Mouse (Mus musculus) WW6 (cell line): ENCODE measurements at regions not wholly inside any gene's neighbourhood (a gene's known extent, or its start where the extent isn't known, plus 50 kb on each side); places are given as distances from the start of the nearest gene placed in this dataset.

Source experiments
- DNase-seq: peaks from one replicate; pipeline ENCODE4 v3.0.0-alpha.2; 2013; ENCODE audit warnings: low read depth, low spot score

DNA sequence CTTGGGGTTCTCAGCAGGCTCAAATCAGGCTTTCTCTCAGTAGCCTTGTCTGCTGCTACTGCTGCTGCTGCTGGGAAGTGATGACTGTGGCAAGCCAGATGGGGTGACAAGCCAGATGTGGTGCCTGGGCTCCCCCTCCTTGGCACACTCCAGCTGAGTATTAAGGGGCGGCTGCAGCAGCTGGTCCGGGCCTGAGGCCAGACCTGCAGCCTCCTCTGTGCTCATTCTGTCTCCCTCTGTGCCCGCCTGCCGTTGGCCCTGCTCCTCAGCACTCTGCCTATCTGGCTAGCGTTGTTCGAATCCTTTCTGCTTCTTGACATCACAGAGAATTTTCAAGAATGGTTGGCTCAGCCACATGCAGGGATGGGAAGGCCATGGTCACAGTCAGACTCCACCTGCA, 139.6 kb upstream of the Mgmt start:
- no peak for DNase-seq

- DNase-seq, result no peak
These were observed 129.4 kb upstream of the Mgmt start for GRCm38 (mm10) chr7:136765026-136765425.

GRCm38 (mm10) chr7:136767231-136767630, 127.2 kb upstream of the Mgmt start:
- DNase-seq, result no peak

- no peak for DNase-seq
These were observed 113.7 kb upstream of the Mgmt start for GRCm38 (mm10) chr7:136780708-136781107.

- no peak for DNase-seq
These were observed 103.3 kb upstream of the Mgmt start for GRCm38 (mm10) chr7:136791162-136791561.

DNA sequence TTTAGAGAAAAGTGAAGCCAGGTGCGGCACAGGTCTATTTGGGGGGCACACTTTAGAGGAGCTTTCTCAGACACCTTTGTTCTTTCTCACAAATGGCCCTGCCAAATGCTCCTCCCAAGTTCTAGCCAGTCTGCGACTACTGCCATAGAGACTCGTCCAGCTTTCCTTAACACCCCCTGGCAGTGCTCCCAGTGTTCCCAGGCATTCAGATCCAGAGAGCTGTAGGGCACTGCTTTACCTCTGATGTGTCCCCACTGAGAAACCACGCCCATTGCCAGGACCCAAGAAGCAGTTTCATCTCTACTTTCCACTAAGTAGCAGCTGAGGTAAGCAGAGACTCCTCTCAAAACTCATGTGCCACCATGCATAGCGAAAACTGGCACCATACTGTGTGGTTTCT, 102.3 kb upstream of the Mgmt start:
- no peak for DNase-seq

GRCm38 (mm10) chr7:136796415-136796814, 98.0 kb upstream of the Mgmt start:
- no peak for DNase-seq

DNA sequence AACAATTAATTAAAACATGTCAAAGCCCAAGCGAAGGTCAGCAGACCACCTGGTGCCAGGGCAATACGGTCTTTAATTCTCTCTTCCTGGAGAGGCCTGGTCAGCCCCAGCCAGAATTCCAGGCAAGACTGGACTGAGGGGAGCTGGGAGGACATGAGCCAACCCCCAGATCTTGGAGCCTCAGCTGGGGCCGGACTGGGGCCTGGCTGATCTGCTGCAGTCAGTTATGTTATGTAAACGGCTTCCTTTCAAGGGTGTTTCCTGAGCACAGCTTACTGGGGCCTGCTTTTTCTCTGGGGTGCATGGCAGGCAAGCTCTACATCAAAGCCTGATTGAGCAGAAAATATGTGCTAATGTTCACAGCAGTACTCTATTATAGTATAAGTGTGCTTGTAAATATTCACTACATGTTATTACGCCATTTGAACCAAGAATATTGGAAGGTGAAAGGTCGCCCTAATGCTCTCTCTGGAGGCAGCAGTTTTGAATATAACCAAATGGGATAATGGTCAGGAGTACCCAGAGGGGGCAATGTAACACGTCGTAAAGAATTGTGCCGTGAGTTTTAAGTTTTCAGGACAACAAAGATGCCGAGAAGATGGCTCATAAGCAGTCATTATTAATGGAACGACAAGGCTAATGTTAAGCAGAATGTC, 96.5 kb upstream of the Mgmt start:
- DNase-seq, result no peak

DNA sequence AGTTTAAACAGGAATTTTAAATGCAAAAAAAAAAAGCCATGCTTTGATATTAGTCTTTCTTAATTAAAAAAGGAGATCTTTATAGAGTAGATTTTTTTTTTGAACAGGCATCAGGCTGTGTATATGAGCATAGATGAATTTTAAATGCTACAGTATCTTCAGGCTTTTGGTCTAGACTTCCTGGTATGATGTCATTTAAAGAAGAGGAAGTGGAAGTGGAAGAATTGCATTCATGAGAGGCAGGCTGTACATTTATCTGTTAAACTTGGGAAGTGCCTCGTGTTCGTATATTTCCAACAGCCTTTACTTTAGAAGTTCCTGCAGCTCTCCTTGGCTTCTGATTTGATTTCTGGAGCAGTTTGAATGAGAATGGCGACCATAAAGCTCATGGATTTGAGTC, 95.8 kb upstream of the Mgmt start:
- DNase-seq, result no peak

- DNase-seq, result no peak
These were observed 87.3 kb upstream of the Mgmt start for GRCm38 (mm10) chr7:136807101-136807500.

GRCm38 (mm10) chr7:136807968-136808367, 86.4 kb upstream of the Mgmt start:
- DNase-seq, result no peak

GRCm38 (mm10) chr7:136809576-136809975, 84.8 kb upstream of the Mgmt start:
- no peak for DNase-seq

DNA sequence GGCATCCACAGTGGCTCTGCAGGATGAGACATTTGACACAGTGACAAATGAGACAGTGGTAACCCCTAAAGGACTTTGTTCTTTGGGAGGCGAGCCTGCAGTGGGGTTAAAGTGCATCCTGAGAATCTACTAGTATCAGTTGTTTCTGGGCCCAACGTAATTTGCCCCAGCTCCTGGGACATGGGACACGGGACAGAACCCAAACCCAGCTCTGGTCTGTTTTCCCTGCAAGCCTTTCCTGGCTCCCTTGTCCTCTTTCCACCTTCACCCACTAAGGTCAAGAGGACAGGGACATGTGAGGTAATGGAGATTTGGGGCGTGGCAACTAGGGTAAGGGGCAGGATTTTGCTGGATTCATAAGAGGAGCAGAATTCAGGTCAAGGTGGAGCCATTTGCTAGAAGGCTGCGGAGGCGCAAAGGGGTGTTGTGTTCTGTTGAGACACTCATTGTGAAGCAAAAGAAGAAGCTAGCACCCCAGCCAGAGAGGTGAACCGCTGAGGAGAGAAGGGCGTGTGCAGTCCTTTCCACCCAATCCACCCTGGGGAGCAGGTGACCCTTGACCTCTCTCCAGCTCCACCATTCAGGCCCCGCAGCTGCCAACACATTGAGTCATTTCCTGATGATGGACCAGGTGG, 80.6 kb upstream of the Mgmt start:
- no peak for DNase-seq

DNA sequence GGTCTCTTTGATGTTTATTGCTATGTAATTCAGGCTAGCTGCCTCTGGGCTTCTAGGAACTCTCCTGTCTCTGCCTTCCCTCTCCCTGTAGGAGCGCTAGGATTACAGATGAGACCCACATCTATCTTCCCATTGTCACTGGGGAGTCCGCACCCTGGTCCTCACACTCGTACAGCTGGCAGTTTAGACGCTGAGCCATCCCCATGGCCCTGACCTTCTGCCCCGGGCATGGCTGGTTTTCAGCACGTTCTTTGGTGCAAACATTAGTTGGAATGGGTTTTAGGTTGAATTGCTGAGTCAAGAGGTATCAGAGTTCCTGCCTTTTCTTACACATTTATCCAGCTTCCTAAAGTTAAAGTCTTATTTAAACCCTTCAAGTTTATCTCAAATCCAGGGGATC, 79.7 kb upstream of the Mgmt start:
- no peak for DNase-seq

- no peak for DNase-seq
These were observed 74.1 kb upstream of the Mgmt start for GRCm38 (mm10) chr7:136820291-136820690.

GRCm38 (mm10) chr7:136825647-136826046, 68.8 kb upstream of the Mgmt start:
- no peak for DNase-seq

- no peak for DNase-seq
These were observed 64.6 kb upstream of the Mgmt start for GRCm38 (mm10) chr7:136829621-136830313.

DNA sequence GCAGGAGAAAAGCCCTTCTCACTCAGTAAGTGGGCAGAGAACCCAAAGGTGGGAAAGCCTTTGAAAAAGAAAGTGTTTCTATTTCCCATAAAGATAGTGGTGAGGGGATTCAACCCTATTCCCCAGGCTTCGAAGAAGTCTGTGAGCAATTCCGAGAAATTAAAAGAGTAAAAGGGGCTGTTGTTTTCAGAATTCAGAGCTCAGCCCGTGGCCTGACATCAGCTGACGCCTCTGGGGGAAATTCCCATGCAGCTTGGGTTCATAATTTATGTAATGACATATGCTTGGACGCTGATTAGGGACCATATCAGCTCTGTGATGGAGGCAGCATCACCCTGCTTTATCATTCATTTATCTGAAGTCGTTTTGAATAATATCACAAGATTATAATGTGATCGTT, 62.0 kb upstream of the Mgmt start:
- no peak for DNase-seq

GRCm38 (mm10) chr7:136838971-136839370, 55.4 kb upstream of the Mgmt start:
- no peak for DNase-seq

GRCm38 (mm10) chr7:136840224-136840623, 54.2 kb upstream of the Mgmt start:
- DNase-seq, result no peak

GRCm38 (mm10) chr7:136842751-136843150, 51.7 kb upstream of the Mgmt start:
- DNase-seq, result no peak

DNA sequence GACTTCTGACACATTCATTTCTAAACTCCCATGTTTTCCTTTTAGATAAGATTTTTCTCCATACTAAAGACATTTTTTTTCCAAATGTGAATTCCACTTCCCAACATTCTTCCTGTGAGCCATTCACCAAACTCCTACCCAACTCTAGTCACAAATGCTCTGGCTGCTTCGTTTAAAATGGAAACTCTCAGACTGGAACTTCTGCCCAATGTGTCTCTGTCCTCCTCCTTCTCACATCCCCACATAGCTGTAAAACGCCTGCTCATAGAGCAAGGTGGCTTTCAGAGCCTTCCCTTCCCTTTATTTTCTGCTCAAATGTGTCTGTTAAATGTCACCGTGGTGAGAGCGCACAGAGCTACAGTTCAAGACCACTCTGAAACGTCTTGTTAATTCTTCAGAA, 50.1 kb upstream of the Mgmt start:
- no peak for DNase-seq
